Mouse (Mus musculus) kidney, embryonic 14.5 days (tissue): ENCODE results near the gene Disp1. TPM values are rescaled to one million over a fixed set of nuclear protein-coding genes. Genes with fewer than 3 reads are reported as not detected.

ENCODE experiments used
- ATAC-seq: fragments of 200-750 bp; cut with Nextera tagmentation; 2 replicates; pipeline ENCODE4 v1.8.0; 2017; ENCODE audit warnings: moderate number of reproducible peaks, mild to moderate bottlenecking, moderate TSS enrichment, moderate library complexity; ENCODE audit not compliant: low FRiP score, low TSS enrichment
- H3K27ac ChIP-seq: fragments of 300-500 bp; sonication (generic); 2 replicates; pipeline ENCODE4 v1.5.1; 2014; ENCODE audit warnings: low read depth, mild to moderate bottlenecking, low read length, moderate library complexity, mixed read lengths
- H3K27me3 ChIP-seq: fragments of 300-500 bp; sonication (generic); 2 replicates; pipeline ENCODE4 v1.6.1; 2014; ENCODE audit warnings: mild to moderate bottlenecking, low read length; ENCODE audit not compliant: control insufficient read depth, insufficient read depth
- H3K36me3 ChIP-seq: fragments of 300-500 bp; sonication (generic); 2 replicates; pipeline ENCODE4 v1.6.1; 2014; ENCODE audit warnings: low read length, mixed read lengths; ENCODE audit not compliant: control insufficient read depth, insufficient read depth
- H3K4me1 ChIP-seq: fragments of 300-500 bp; sonication (generic); 2 replicates; pipeline ENCODE4 v1.6.1; 2014; ENCODE audit warnings: low read length, mixed read lengths; ENCODE audit not compliant: control insufficient read depth, insufficient read depth
- H3K4me2 ChIP-seq: fragments of 300-500 bp; sonication (generic); replicated peaks from 2 replicates; pipeline ENCODE4 v1.6.1; 2014; ENCODE audit warnings: low read depth, mild to moderate bottlenecking, low read length
- H3K4me3 ChIP-seq: fragments of 300-500 bp; sonication (generic); 2 replicates; pipeline ENCODE4 v1.5.1; 2014; ENCODE audit warnings: mild to moderate bottlenecking, low read length
- H3K9ac ChIP-seq: fragments of 300-500 bp; sonication (generic); 2 replicates; pipeline ENCODE4 v1.6.1; 2014; ENCODE audit warnings: low read depth, mild to moderate bottlenecking, low read length, moderate library complexity
- H3K9me3 ChIP-seq: fragments of 300-500 bp; sonication (generic); 2 replicates; pipeline ENCODE4 v1.6.1; 2016; ENCODE audit warnings: low read length; ENCODE audit not compliant: control insufficient read depth
- WGBS: fragments of 180-500 bp; shearing (Covaris S2); extraction: QIAGEN DNeasy Blood & Tissue Kit; methylation state at CpG from one replicate; pipeline ENCODE4 v1.1.7; 2014; 5-methylcytosine and 5-hydroxymethylcytosine counted together
- polyA plus RNA-seq: library from polyadenylated mRNA; unstranded; fragments of >200 nt; fragmentation: Nextera tagmentation; extraction: Ambion mirVana; gene quantifications from 2 replicates; pipeline ENCODE4 v1.2.1, GENCODE M21; 2014

The Disp1 gene
- polyA plus RNA-seq, 1 experiment from 2014 or later: 16.9 TPM

DNA sequence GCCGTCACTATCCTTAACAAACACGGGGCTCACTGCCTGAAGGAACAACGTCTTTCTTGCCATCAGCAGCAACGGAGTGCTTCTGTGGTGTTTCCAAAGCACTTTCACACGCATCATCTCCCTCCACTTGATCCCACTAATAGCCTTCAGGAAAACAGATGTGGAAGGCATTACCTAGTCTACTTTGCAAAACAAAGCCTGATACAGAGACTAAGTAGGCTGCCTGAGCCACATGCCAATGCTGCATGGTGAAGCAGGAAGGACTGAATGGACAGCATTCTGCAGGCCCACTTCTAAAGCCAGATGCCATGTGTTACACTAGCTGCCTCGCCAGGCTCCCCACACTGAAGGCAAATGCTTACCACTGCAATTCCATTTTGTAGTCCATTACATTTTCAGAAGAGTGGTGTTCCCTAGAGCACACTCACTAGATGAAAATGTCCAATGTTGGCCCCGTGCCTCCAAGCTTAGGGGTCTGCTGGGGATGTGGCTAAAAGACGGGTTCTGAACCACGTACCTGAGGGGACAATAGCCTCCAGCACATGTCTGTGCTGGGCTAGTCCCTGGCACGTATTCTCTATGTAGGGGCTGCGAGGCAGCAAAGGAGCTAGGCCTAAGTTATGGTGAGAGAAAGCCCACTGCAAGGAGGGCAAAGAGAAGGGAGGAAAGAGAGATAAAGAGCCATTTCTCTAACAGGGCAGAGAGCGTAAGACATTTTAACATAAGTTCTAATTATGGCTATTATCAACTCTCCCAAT is 80.6 kb downstream of the Disp1 start:
- Histone ChIP-seq H3K27ac (no peak overlapping the region), H3K36me3 (no peaks in the 10 kb centered on the region), H3K9ac (no peak overlapping the region), H3K4me1 (peaks cover 19% of the 10 kb centered on the region; the same call in 1 of the 2 replicates), H3K9me3 (no peaks in the 10 kb centered on the region), H3K27me3 (no peaks in the 10 kb centered on the region), H3K4me3 (no peak overlapping the region), H3K4me2 (no peak overlapping the region)
- 62% methylated on average over 12 of the region's 12 CpGs for WGBS
- ATAC-seq: no peak

DNA sequence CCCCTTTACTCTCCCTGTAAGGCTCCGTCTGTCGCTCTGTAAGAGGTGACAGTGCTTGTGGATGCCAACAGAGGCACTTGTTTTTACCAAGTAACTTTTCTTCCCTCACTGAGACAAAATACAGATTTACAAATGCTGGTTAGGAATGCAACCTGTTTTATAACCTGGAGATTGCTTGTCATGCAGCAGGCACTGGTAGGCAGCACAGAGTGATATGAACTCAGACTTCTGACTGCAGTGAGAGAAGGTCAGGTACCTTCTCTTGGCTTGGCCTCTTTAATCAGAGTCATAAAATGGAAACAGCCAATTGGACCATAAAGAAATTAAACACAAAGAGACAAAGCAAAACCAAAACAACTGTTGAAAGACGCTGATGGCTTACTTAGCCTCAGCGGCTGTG is 83.2 kb downstream of the Disp1 start:
- Histone ChIP-seq H3K27me3 (no peaks in the 10 kb centered on the region), H3K36me3 (peaks cover 6% of the 10 kb centered on the region; the same call in 1 of the 2 replicates), H3K9me3 (no peaks in the 10 kb centered on the region), H3K9ac (no peak overlapping the region), H3K4me3 (no peak overlapping the region), H3K4me2 (no peak overlapping the region), H3K4me1 (0 out of 2 replicates have a peak, but pooled peaks cover 10% of the 10 kb centered on the region), H3K27ac (no peak overlapping the region)
- WGBS: 55% methylated on average over 4 of the region's 4 CpGs
- ATAC-seq: no peak

DNA sequence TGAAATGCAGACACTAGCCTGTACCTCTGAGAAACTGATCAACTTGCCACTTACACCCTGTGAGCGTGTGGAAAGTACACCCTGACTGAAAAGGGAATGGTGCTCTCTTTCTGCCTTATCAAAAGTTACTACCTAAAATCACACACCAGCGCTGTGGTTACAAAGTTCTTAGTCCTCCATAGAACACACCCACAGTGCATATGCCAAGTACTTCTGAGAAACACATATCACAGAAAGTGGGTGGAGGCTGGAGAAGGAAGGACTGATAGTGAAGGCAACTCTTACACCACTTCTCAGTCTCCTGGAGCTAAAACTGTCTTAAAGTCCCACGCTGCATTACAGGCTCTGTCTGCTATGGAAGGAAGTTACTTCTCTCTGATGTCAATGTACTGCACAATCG is 86.9 kb downstream of the Disp1 start:
- Histone ChIP-seq H3K27me3 (no peaks in the 10 kb centered on the region), H3K4me2 (no peak overlapping the region), H3K9me3 (no peaks in the 10 kb centered on the region), H3K4me3 (no peak overlapping the region), H3K36me3 (peaks cover 6% of the 10 kb centered on the region; the same call in 1 of the 2 replicates), H3K9ac (no peak overlapping the region), H3K4me1 (0 out of 2 replicates have a peak, but pooled peaks cover 5% of the 10 kb centered on the region), H3K27ac (no peak overlapping the region)
- ATAC-seq: no peak
- WGBS: 87% methylated on average over 4 of the region's 4 CpGs

GRCm38 (mm10) chr1:183133440-183133839 is 87.9 kb downstream of the Disp1 start:
- no peaks in the 10 kb centered on the region for H3K27me3 ChIP-seq
- WGBS: 84% methylated on average over 3 of the region's 3 CpGs
- H3K36me3 ChIP-seq: peaks cover 6% of the 10 kb centered on the region; the same call in 1 of the 2 replicates
- no peak overlapping the region for H3K4me3 ChIP-seq
- no peaks in the 10 kb centered on the region for H3K9me3 ChIP-seq
- no peak overlapping the region for H3K9ac ChIP-seq
- H3K4me2 ChIP-seq: no peak overlapping the region
- no peak for ATAC-seq
- H3K27ac ChIP-seq: no peak overlapping the region
- 0 out of 2 replicates have a peak, but pooled peaks cover 2% of the 10 kb centered on the region for H3K4me1 ChIP-seq

- no peak for ATAC-seq
- Histone ChIP-seq H3K9me3 (no peaks in the 10 kb centered on the region), H3K27ac (no peak overlapping the region), H3K4me3 (no peak overlapping the region), H3K27me3 (no peaks in the 10 kb centered on the region), H3K4me2 (no peak overlapping the region), H3K36me3 (no peaks in the 10 kb centered on the region), H3K4me1 (no peaks in the 10 kb centered on the region), H3K9ac (no peak overlapping the region)
- WGBS: 85% methylated on average over 4 of the region's 4 CpGs
Observed at GRCm38 (mm10) chr1:183127246-183127645, 94.1 kb downstream of the Disp1 start.

DNA sequence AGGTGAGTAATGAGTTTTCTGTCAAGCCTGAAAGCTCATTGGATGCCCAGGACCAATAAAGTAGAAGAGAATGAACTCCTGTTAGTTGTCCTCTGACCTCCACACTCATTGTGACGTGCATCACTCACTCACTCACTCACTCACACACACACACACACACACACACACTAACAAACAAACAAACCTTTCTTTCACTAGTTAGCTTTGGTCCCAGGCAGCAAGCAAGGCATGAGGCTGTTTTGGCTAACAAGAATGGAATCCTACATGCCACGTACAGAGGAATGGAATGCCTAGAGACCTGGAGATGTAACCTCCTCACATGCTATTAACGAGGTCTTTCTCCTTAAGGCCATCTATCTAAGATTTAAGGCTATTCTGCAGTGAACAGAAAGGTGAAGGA is 97.6 kb downstream of the Disp1 start:
- Histone ChIP-seq H3K4me3 (no peak overlapping the region), H3K9me3 (no peaks in the 10 kb centered on the region), H3K36me3 (no peaks in the 10 kb centered on the region), H3K27ac (no peak overlapping the region), H3K4me1 (peaks cover 11% of the 10 kb centered on the region; the same call in 1 of the 2 replicates), H3K4me2 (no peak overlapping the region), H3K9ac (no peak overlapping the region), H3K27me3 (no peaks in the 10 kb centered on the region)
- no peak for ATAC-seq
- WGBS: 54% methylated on average over 3 of the region's 3 CpGs

GRCm38 (mm10) chr1:183120341-183120923 is 100.9 kb downstream of the Disp1 start:
- WGBS: 37% methylated on average over 12 of the region's 12 CpGs

DNA sequence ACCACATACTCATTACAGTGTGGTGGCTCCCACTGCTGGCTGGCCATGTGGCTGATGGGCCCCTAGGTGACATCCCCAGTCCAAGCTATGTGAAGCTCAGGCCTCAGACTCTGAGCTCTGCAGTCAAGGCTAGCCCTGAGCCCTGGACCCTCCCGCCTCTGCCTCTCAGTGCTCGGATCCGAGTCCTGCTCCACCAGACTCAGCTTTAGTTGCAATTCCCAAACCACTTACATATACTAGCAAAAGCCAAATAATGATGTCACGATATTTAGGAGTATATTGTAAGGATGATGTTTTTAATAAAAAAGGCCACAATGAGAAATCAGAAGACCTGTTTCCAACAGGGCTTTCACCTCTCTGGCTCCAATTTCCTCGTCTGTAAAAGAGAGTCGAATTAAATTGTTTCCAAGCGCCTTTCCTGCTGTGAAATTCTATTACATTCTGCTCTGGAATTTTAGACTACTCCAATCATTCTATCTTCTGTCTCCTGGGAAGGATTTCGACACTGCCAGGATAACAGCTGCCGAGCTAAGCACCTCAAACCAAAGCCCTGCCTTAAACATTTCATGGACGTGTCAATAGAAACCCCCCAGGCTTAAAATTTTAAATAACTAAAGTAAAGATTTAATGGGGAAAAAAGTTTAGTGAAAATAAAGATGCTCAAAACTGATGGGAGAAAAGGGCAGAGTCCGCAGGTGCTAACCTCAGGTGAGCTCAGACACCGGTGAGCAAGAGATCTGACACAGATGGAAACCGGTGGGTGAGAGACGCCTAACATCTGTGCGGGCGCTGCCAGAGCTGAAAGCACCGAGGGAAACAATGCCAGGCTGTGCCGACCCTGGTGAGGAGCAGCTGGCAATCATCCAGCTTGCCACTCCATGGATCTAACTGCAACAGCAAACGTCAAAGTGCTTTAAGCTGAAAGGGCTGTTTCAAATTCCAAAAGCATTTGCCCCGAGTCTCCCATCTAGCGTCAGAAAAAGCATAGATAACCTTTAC is 103.2 kb downstream of the Disp1 start:
- 73% methylated on average over 21 of the region's 21 CpGs for WGBS

More at GRCm38 (mm10) chr1:183120341-183120923, 100.9 kb downstream of the Disp1 start:
- H3K9ac ChIP-seq: no peak overlapping the region; the same call in 1 of the 2 replicates
- H3K27ac ChIP-seq: no peak overlapping the region
- H3K27me3 ChIP-seq: no peaks in the 10 kb centered on the region
- no peak overlapping the region for H3K4me3 ChIP-seq
- H3K9me3 ChIP-seq: no peaks in the 10 kb centered on the region
- ATAC-seq: no peak
- H3K4me1 ChIP-seq: peaks cover 29% of the 10 kb centered on the region
- no peak overlapping the region for H3K4me2 ChIP-seq
- H3K36me3 ChIP-seq: no peaks in the 10 kb centered on the region

More for the DNA sequence above, 103.2 kb downstream of the Disp1 start:
- Histone ChIP-seq H3K27ac (no peak overlapping the region), H3K9me3 (no peaks in the 10 kb centered on the region), H3K4me2 (no peak overlapping the region), H3K27me3 (no peaks in the 10 kb centered on the region), H3K4me3 (no peak overlapping the region), H3K9ac (no peak overlapping the region), H3K4me1 (peaks cover 44% of the 10 kb centered on the region), H3K36me3 (no peaks in the 10 kb centered on the region)
- no peak for ATAC-seq
